Mouse (Mus musculus): ENCODE measurements around the gene Gm21256. TPM values are rescaled to one million over a fixed set of nuclear protein-coding genes. Genes with fewer than 3 reads are reported as not detected.
"Not testable (repeated sequence)": the region's sequence is repeated elsewhere in the genome, so short reads cannot be mapped to it uniquely, and the experiment has no call there.

Gm21256 gene
- not detected in 2 replicates for polyA plus RNA-seq (2012; rRNA removed)

- not testable (repeated sequence) for H3K36me3 ChIP-seq (ENCODE audit: control insufficient read depth, insufficient read depth, low read length); H3K27ac ChIP-seq (ENCODE audit: control insufficient read depth, insufficient read depth, low read length); H3K4me1 ChIP-seq (replicated peaks; ENCODE audit: control insufficient read depth, insufficient read depth, low read length); DNase-seq; H3K4me3 ChIP-seq (ENCODE audit: control insufficient read depth, insufficient read depth, low read length); H3K27me3 ChIP-seq (ENCODE audit: control insufficient read depth, insufficient read depth, low read length)
- no CpG with 5 or more reads among the region's 7 CpGs for WGBS
Measured at GRCm38 (mm10) chrY:47450660-47451059, at the start of gene Gm21256. Gm21256 (plus strand) TSS chrY:47450960.

Other genes starting within 250 kb of the Gm21256 start
- gene Gm21170, start 240.1 kb downstream of the Gm21256 start, polyA plus RNA-seq (2012; rRNA removed) = not detected in 2 replicates

Data from thymus, adult 2 months (tissue).